In genomic region chr16:38451421-38452205, GRCm38 (mm10) we compare ENCODE assay signal across 8 mouse cellular contexts. TPM values are rescaled to one million over a fixed set of nuclear protein-coding genes. Genes with fewer than 3 reads are reported as not detected.
DNase-seq lines count a peak whose midpoint lies in the region; ATAC-seq and TF ChIP-seq lines count a peak whose summit lies in the region.

No protein-coding gene starts in this region.

- no peak for TF ChIP-seq CTCF in G1E (IDR thresholded peaks at IDR 0.05; ENCODE audit: low read depth, low read length)

- no peaks in the 10 kb centered on the region for H3K9me3 ChIP-seq in heart, embryonic 11.5 days (replicated peaks; ENCODE audit: control insufficient read depth, low read length)
- no peaks in the 10 kb centered on the region for H3K9me3 ChIP-seq in G1E (replicated peaks)
- no peaks in the 10 kb centered on the region for H3K9me3 ChIP-seq in forebrain, embryonic 11.5 days (ENCODE audit: control insufficient read depth, low read length)
- H3K9me3 ChIP-seq in limb, embryonic 12.5 days, result no peaks in the 10 kb centered on the region
- H3K9me3 ChIP-seq in neural tube, embryonic 13.5 days, result no peaks in the 10 kb centered on the region

- no peak for ATAC-seq in heart, embryonic 11.5 days (replicated peaks; ENCODE audit: insufficient number of reproducible peaks, low FRiP score, low TSS enrichment)
- no peak for ATAC-seq in G1E (ENCODE audit: extremely low read depth, insufficient number of reproducible peaks, low FRiP score, poor library complexity, severe bottlenecking)
- no peak for ATAC-seq in forebrain, embryonic 11.5 days (replicated peaks; ENCODE audit: low FRiP score)
- no peak for ATAC-seq in limb, embryonic 12.5 days (ENCODE audit: insufficient number of reproducible peaks, insufficient read depth, low FRiP score, low TSS enrichment, low read depth)
- no peak for ATAC-seq in neural tube, embryonic 13.5 days (ENCODE audit: low read depth)

- H3K27ac ChIP-seq in heart, embryonic 11.5 days (ENCODE audit: low read depth, low read length), result peak overlapping the region; percentile 93
- H3K27ac ChIP-seq in forebrain, embryonic 11.5 days (ENCODE audit: low read depth, low read length), result no peak overlapping the region
- peak overlapping the region; percentile 95 for H3K27ac ChIP-seq in limb, embryonic 12.5 days
- H3K27ac ChIP-seq in neural tube, embryonic 13.5 days (replicated peaks), result peak overlapping the region; percentile 89

- peak overlapping the region; percentile 59 for H3K4me3 ChIP-seq in heart, embryonic 11.5 days (ENCODE audit: low read depth, low read length)
- peak overlapping the region; percentile 82 for H3K4me3 ChIP-seq in G1E (ENCODE audit: low read depth, low read length)
- H3K4me3 ChIP-seq in forebrain, embryonic 11.5 days (ENCODE audit: low read depth, low read length), result peak overlapping the region; percentile 78
- H3K4me3 ChIP-seq in limb, embryonic 12.5 days (replicated peaks), result peak overlapping the region; percentile 68
- H3K4me3 ChIP-seq in neural tube, embryonic 13.5 days, result peak overlapping the region; percentile 79

- H3K4me2 ChIP-seq in heart, embryonic 11.5 days, result peak overlapping the region; percentile 91
- peak overlapping the region; percentile 77 for H3K4me2 ChIP-seq in forebrain, embryonic 11.5 days (ENCODE audit: low read depth, low read length, severe bottlenecking)
- peak overlapping the region; percentile 61 for H3K4me2 ChIP-seq in limb, embryonic 12.5 days
- peak overlapping the region; percentile 80 for H3K4me2 ChIP-seq in neural tube, embryonic 13.5 days

- WGBS in heart, embryonic 11.5 days (ENCODE audit: insufficient replicate concordance), result 43% methylated on average over 12 of the region's 12 CpGs
- WGBS in forebrain, embryonic 11.5 days, result 48% methylated on average over 12 of the region's 12 CpGs
- 39% methylated on average over 12 of the region's 12 CpGs for WGBS in limb, embryonic 12.5 days
- 45% methylated on average over 12 of the region's 12 CpGs for WGBS in neural tube, embryonic 13.5 days

- no peaks in the 10 kb centered on the region for H3K4me1 ChIP-seq in heart, embryonic 11.5 days (ENCODE audit: control insufficient read depth, insufficient read depth, low read length)
- H3K4me1 ChIP-seq in G1E (ENCODE audit: insufficient read depth, low read depth, low read length), result peaks cover 81% of the 10 kb centered on the region
- H3K4me1 ChIP-seq in forebrain, embryonic 11.5 days (replicated peaks; ENCODE audit: control insufficient read depth, insufficient read depth, low read length), result peaks cover 4% of the 10 kb centered on the region; the same call in 1 of the 2 replicates
- H3K4me1 ChIP-seq in limb, embryonic 12.5 days (replicated peaks), result peaks cover 17% of the 10 kb centered on the region
- peaks cover 27% of the 10 kb centered on the region for H3K4me1 ChIP-seq in neural tube, embryonic 13.5 days (replicated peaks)

- no peak for DNase-seq in heart, adult 18-20 months
- no peak for DNase-seq in G1E (ENCODE audit: low spot score)
- DNase-seq in forebrain, embryonic 11.5 days (ENCODE audit: low spot score), result no peak
- no peak for DNase-seq in adrenal gland, postnatal 14 days
- no peak for DNase-seq in thymus, adult 18-20 months

- peak overlapping the region; percentile 96 for H3K9ac ChIP-seq in heart, embryonic 11.5 days (ENCODE audit: low read depth, low read length)
- H3K9ac ChIP-seq in forebrain, embryonic 11.5 days (ENCODE audit: low read length), result peak overlapping the region; percentile 97
- H3K9ac ChIP-seq in limb, embryonic 12.5 days (replicated peaks), result peak overlapping the region; percentile 90
- H3K9ac ChIP-seq in neural tube, embryonic 13.5 days, result peak overlapping the region; percentile 97

- no peaks in the 10 kb centered on the region for H3K27me3 ChIP-seq in heart, embryonic 11.5 days (ENCODE audit: control insufficient read depth, insufficient read depth, low read length)
- no peaks in the 10 kb centered on the region for H3K27me3 ChIP-seq in G1E (ENCODE audit: insufficient read depth, low read length)
- H3K27me3 ChIP-seq in forebrain, embryonic 11.5 days (ENCODE audit: control insufficient read depth, insufficient read depth, low read length), result no peaks in the 10 kb centered on the region
- H3K27me3 ChIP-seq in limb, embryonic 12.5 days, result no peaks in the 10 kb centered on the region
- no peaks in the 10 kb centered on the region for H3K27me3 ChIP-seq in neural tube, embryonic 13.5 days

- peaks cover 15% of the 10 kb centered on the region for H3K36me3 ChIP-seq in heart, embryonic 11.5 days (ENCODE audit: control insufficient read depth, insufficient read depth, low read length)
- peaks cover 46% of the 10 kb centered on the region for H3K36me3 ChIP-seq in G1E (replicated peaks)
- peaks cover 9% of the 10 kb centered on the region for H3K36me3 ChIP-seq in forebrain, embryonic 11.5 days (ENCODE audit: control insufficient read depth, insufficient read depth, low read length)
- H3K36me3 ChIP-seq in limb, embryonic 12.5 days, result peaks cover 40% of the 10 kb centered on the region
- peaks cover 39% of the 10 kb centered on the region for H3K36me3 ChIP-seq in neural tube, embryonic 13.5 days

RNA-seq across cellular contexts. Expression of gene Adprh, which starts 0.9 kb away (rescaled TPM):
- polyA plus RNA-seq in heart, embryonic 11.5 days (2014; fragmentation: Nextera tagmentation; extraction: Ambion mirVana), result 99.7 and 101 TPM in 2 replicates
- 10 to 100 TPM; 25.6 to 26.8 TPM for total RNA-seq in heart, adult 18-20 months (2021)
- total RNA-seq in G1E (2014; fragmentation: Nextera tagmentation), result 56.4 and 60.6 TPM in 2 replicates
- total RNA-seq in G1E (2017), result 26.4 and 28.4 TPM in 2 replicates
- 355 and 468 TPM in 2 replicates for polyA plus RNA-seq in G1E (2012)
- 135 and 137 TPM in 2 replicates for polyA plus RNA-seq in forebrain, embryonic 11.5 days (2014; fragmentation: Nextera tagmentation; extraction: Ambion mirVana)
- 142 and 147 TPM in 2 replicates for polyA plus RNA-seq in limb, embryonic 12.5 days (2016; fragmentation: Nextera tagmentation; extraction: Ambion mirVana)
- polyA plus RNA-seq in neural tube, embryonic 13.5 days (2015; fragmentation: Nextera tagmentation; extraction: Ambion mirVana), result 148 and 149 TPM in 2 replicates
- 41.2 and 42.2 TPM in 2 replicates for total RNA-seq in adrenal gland, postnatal 14 days (2021)

RNA-seq across cellular contexts. Expression of gene Cd80, which starts 3.7 kb away (rescaled TPM):
- 0.66 and 0.80 TPM in 2 replicates for polyA plus RNA-seq in heart, embryonic 11.5 days (2014; fragmentation: Nextera tagmentation; extraction: Ambion mirVana)
- under 1 TPM; 0.39 to 0.94 TPM for total RNA-seq in heart, adult 18-20 months (2021)
- total RNA-seq in G1E (2014; fragmentation: Nextera tagmentation), result 62.1 and 77.0 TPM in 2 replicates
- total RNA-seq in G1E (2017), result 4.9 and 5.3 TPM in 2 replicates
- polyA plus RNA-seq in G1E (2012), result 2.2 and 3.0 TPM in 2 replicates
- 0.45 and 0.73 TPM in 2 replicates for polyA plus RNA-seq in forebrain, embryonic 11.5 days (2014; fragmentation: Nextera tagmentation; extraction: Ambion mirVana)
- 0.38 and 0.41 TPM in 2 replicates for polyA plus RNA-seq in limb, embryonic 12.5 days (2016; fragmentation: Nextera tagmentation; extraction: Ambion mirVana)
- polyA plus RNA-seq in neural tube, embryonic 13.5 days (2015; fragmentation: Nextera tagmentation; extraction: Ambion mirVana), result 0.46 and 0.56 TPM in 2 replicates
- total RNA-seq in adrenal gland, postnatal 14 days (2021), result 0.56 and 2.0 TPM in 2 replicates

RNA-seq across cellular contexts. Expression of gene Pla1a, which starts 18.7 kb away (rescaled TPM):
- 0.25 and 0.43 TPM in 2 replicates for polyA plus RNA-seq in heart, embryonic 11.5 days (2014; fragmentation: Nextera tagmentation; extraction: Ambion mirVana)
- total RNA-seq in heart, adult 18-20 months (2021), result 1 to 10 TPM; 6.2 to 8.7 TPM
- 1.7 TPM in 1 of 2 replicates, not detected in the other for total RNA-seq in G1E (2014; fragmentation: Nextera tagmentation)
- 0.16 TPM in 1 of 2 replicates, not detected in the other for total RNA-seq in G1E (2017)
- not detected in 2 replicates for polyA plus RNA-seq in G1E (2012)
- 0.15 and 0.25 TPM in 2 replicates for polyA plus RNA-seq in forebrain, embryonic 11.5 days (2014; fragmentation: Nextera tagmentation; extraction: Ambion mirVana)
- 0.10 and 0.31 TPM in 2 replicates for polyA plus RNA-seq in limb, embryonic 12.5 days (2016; fragmentation: Nextera tagmentation; extraction: Ambion mirVana)
- polyA plus RNA-seq in neural tube, embryonic 13.5 days (2015; fragmentation: Nextera tagmentation; extraction: Ambion mirVana), result 0.48 and 0.75 TPM in 2 replicates
- total RNA-seq in adrenal gland, postnatal 14 days (2021), result 21.4 and 27.2 TPM in 2 replicates
